Mouse (Mus musculus): ENCODE results near the gene Hbq1b. TPM values are rescaled to one million over a fixed set of nuclear protein-coding genes. Genes with fewer than 3 reads are reported as not detected.

Hbq1b gene
- polyA plus RNA-seq, 1 experiment from 2014 or later, result 158 TPM

GRCm38 (mm10) chr11:32245614-32246013 lies 41.2 kb upstream of the Hbq1b start:
- 27% methylated on average over 6 of the region's 6 CpGs for WGBS (ENCODE audit: insufficient replicate concordance)
- Histone ChIP-seq H3K9ac (ENCODE audit: low read depth, low read length) (peak overlapping the region; percentile 73), H3K4me2 (ENCODE audit: low read depth, low read length) (peak overlapping the region; percentile 61), H3K27me3 (ENCODE audit: control insufficient read depth, insufficient read depth, low read depth, low read length) (no peaks in the 10 kb centered on the region), H3K9me3 (replicated peaks; ENCODE audit: control insufficient read depth, low read length) (no peaks in the 10 kb centered on the region), H3K4me1 (ENCODE audit: control insufficient read depth, low read depth, low read length) (peaks cover 93% of the 10 kb centered on the region), H3K36me3 (ENCODE audit: control insufficient read depth, insufficient read depth) (peaks cover 22% of the 10 kb centered on the region), H3K27ac (ENCODE audit: low read length) (peak overlapping the region; percentile 99), H3K4me3 (ENCODE audit: low read depth, low read length) (peak overlapping the region; percentile 34)
- peak; percentile 97 for ATAC-seq (ENCODE audit: low read depth)

- Histone ChIP-seq H3K4me3 (ENCODE audit: low read depth, low read length) (peak overlapping the region; percentile 7; the same call in 1 of the 2 replicates), H3K4me2 (ENCODE audit: low read depth, low read length) (peak overlapping the region; percentile 6; the same call in 1 of the 2 replicates), H3K36me3 (ENCODE audit: control insufficient read depth, insufficient read depth) (peaks cover 19% of the 10 kb centered on the region), H3K4me1 (ENCODE audit: control insufficient read depth, low read depth, low read length) (peaks cover 91% of the 10 kb centered on the region), H3K9ac (ENCODE audit: low read depth, low read length) (peak overlapping the region; percentile 63), H3K9me3 (replicated peaks; ENCODE audit: control insufficient read depth, low read length) (no peaks in the 10 kb centered on the region), H3K27me3 (ENCODE audit: control insufficient read depth, insufficient read depth, low read depth, low read length) (no peaks in the 10 kb centered on the region), H3K27ac (ENCODE audit: low read length) (peak overlapping the region; percentile 96)
- ATAC-seq (ENCODE audit: low read depth), result no peak
Measured at GRCm38 (mm10) chr11:32247068-32247467, 39.7 kb upstream of the Hbq1b start.

- peak overlapping the region; percentile 55 for H3K9ac ChIP-seq (ENCODE audit: low read depth, low read length)
- H3K4me2 ChIP-seq (ENCODE audit: low read depth, low read length), result peak overlapping the region; percentile 25; the same call in 1 of the 2 replicates
- H3K4me1 ChIP-seq (ENCODE audit: control insufficient read depth, low read depth, low read length), result peaks cover 87% of the 10 kb centered on the region
- ATAC-seq (ENCODE audit: low read depth), result no peak
- no peaks in the 10 kb centered on the region for H3K27me3 ChIP-seq (ENCODE audit: control insufficient read depth, insufficient read depth, low read depth, low read length)
- peaks cover 19% of the 10 kb centered on the region for H3K36me3 ChIP-seq (ENCODE audit: control insufficient read depth, insufficient read depth)
- H3K27ac ChIP-seq (ENCODE audit: low read length), result peak overlapping the region; percentile 96
- 57% methylated on average over 3 of the region's 3 CpGs for WGBS (ENCODE audit: insufficient replicate concordance)
- no peak overlapping the region for H3K4me3 ChIP-seq (ENCODE audit: low read depth, low read length)
- no peaks in the 10 kb centered on the region for H3K9me3 ChIP-seq (replicated peaks; ENCODE audit: control insufficient read depth, low read length)
Measured at GRCm38 (mm10) chr11:32248350-32248749, 38.4 kb upstream of the Hbq1b start.

GRCm38 (mm10) chr11:32250880-32251763 lies 35.6 kb upstream of the Hbq1b start:
- Histone ChIP-seq H3K9me3 (replicated peaks; ENCODE audit: control insufficient read depth, low read length) (no peaks in the 10 kb centered on the region), H3K4me1 (ENCODE audit: control insufficient read depth, low read depth, low read length) (peaks cover 85% of the 10 kb centered on the region), H3K27me3 (ENCODE audit: control insufficient read depth, insufficient read depth, low read depth, low read length) (no peaks in the 10 kb centered on the region), H3K4me2 (ENCODE audit: low read depth, low read length) (peak overlapping the region; percentile 43), H3K27ac (ENCODE audit: low read length) (peak overlapping the region; percentile 97), H3K9ac (ENCODE audit: low read depth, low read length) (peak overlapping the region; percentile 68), H3K4me3 (ENCODE audit: low read depth, low read length) (peak overlapping the region; percentile 26; the same call in 1 of the 2 replicates), H3K36me3 (ENCODE audit: control insufficient read depth, insufficient read depth) (peaks cover 25% of the 10 kb centered on the region)
- WGBS (ENCODE audit: insufficient replicate concordance), result 52% methylated on average over 8 of the region's 8 CpGs
- peak; percentile 98 for ATAC-seq (ENCODE audit: low read depth)

GRCm38 (mm10) chr11:32253121-32253520 lies 33.6 kb upstream of the Hbq1b start:
- H3K9ac ChIP-seq (ENCODE audit: low read depth, low read length), result peak overlapping the region; percentile 7

GRCm38 (mm10) chr11:32256146-32256545 lies 30.6 kb upstream of the Hbq1b start:
- Histone ChIP-seq H3K27me3 (ENCODE audit: control insufficient read depth, insufficient read depth, low read depth, low read length) (no peaks in the 10 kb centered on the region), H3K9ac (ENCODE audit: low read depth, low read length) (peak overlapping the region; percentile 69), H3K9me3 (replicated peaks; ENCODE audit: control insufficient read depth, low read length) (no peaks in the 10 kb centered on the region), H3K36me3 (ENCODE audit: control insufficient read depth, insufficient read depth) (peaks cover 12% of the 10 kb centered on the region), H3K4me2 (ENCODE audit: low read depth, low read length) (peak overlapping the region; percentile 50), H3K4me3 (ENCODE audit: low read depth, low read length) (peak overlapping the region; percentile 15; the same call in 1 of the 2 replicates), H3K4me1 (ENCODE audit: control insufficient read depth, low read depth, low read length) (peaks cover 63% of the 10 kb centered on the region), H3K27ac (ENCODE audit: low read length) (peak overlapping the region; percentile 97)
- 19% methylated on average over 1 of the region's 1 CpGs for WGBS (ENCODE audit: insufficient replicate concordance)
- ATAC-seq (ENCODE audit: low read depth), result peak; percentile 99

More at GRCm38 (mm10) chr11:32253121-32253520, 33.6 kb upstream of the Hbq1b start:
- Histone ChIP-seq H3K36me3 (ENCODE audit: control insufficient read depth, insufficient read depth) (peaks cover 19% of the 10 kb centered on the region), H3K4me3 (ENCODE audit: low read depth, low read length) (no peak overlapping the region), H3K27me3 (ENCODE audit: control insufficient read depth, insufficient read depth, low read depth, low read length) (no peaks in the 10 kb centered on the region), H3K27ac (ENCODE audit: low read length) (peak overlapping the region; percentile 97), H3K4me2 (ENCODE audit: low read depth, low read length) (no peak overlapping the region), H3K4me1 (ENCODE audit: control insufficient read depth, low read depth, low read length) (peaks cover 80% of the 10 kb centered on the region), H3K9me3 (replicated peaks; ENCODE audit: control insufficient read depth, low read length) (no peaks in the 10 kb centered on the region)
- 94% methylated on average over 1 of the region's 1 CpGs for WGBS (ENCODE audit: insufficient replicate concordance)
- ATAC-seq (ENCODE audit: low read depth), result no peak

- 40% methylated on average over 3 of the region's 3 CpGs for WGBS (ENCODE audit: insufficient replicate concordance)
- H3K27me3 ChIP-seq (ENCODE audit: control insufficient read depth, insufficient read depth, low read depth, low read length), result no peaks in the 10 kb centered on the region
- H3K9ac ChIP-seq (ENCODE audit: low read depth, low read length), result peak overlapping the region; percentile 69
- peak overlapping the region; percentile 44 for H3K4me2 ChIP-seq (ENCODE audit: low read depth, low read length)
- ATAC-seq (ENCODE audit: low read depth), result no peak; the same call in 1 of the 2 replicates
- H3K36me3 ChIP-seq (ENCODE audit: control insufficient read depth, insufficient read depth), result peaks cover 12% of the 10 kb centered on the region
- H3K9me3 ChIP-seq (replicated peaks; ENCODE audit: control insufficient read depth, low read length), result no peaks in the 10 kb centered on the region
- peaks cover 59% of the 10 kb centered on the region for H3K4me1 ChIP-seq (ENCODE audit: control insufficient read depth, low read depth, low read length)
- peak overlapping the region; percentile 2; the same call in 1 of the 2 replicates for H3K4me3 ChIP-seq (ENCODE audit: low read depth, low read length)
- peak overlapping the region; percentile 97 for H3K27ac ChIP-seq (ENCODE audit: low read length)
Measured at GRCm38 (mm10) chr11:32256566-32256965, 30.2 kb upstream of the Hbq1b start.

GRCm38 (mm10) chr11:32262674-32263415 lies 23.9 kb upstream of the Hbq1b start:
- Histone ChIP-seq H3K27ac (ENCODE audit: low read length) (peak overlapping the region; percentile 81), H3K9ac (ENCODE audit: low read depth, low read length) (peak overlapping the region; percentile 40; the same call in 1 of the 2 replicates), H3K9me3 (replicated peaks; ENCODE audit: control insufficient read depth, low read length) (no peaks in the 10 kb centered on the region), H3K4me3 (ENCODE audit: low read depth, low read length) (no peak overlapping the region), H3K4me1 (ENCODE audit: control insufficient read depth, low read depth, low read length) (peaks cover 47% of the 10 kb centered on the region), H3K36me3 (ENCODE audit: control insufficient read depth, insufficient read depth) (peaks cover 5% of the 10 kb centered on the region; the same call in 1 of the 2 replicates), H3K4me2 (ENCODE audit: low read depth, low read length) (no peak overlapping the region), H3K27me3 (ENCODE audit: control insufficient read depth, insufficient read depth, low read depth, low read length) (no peaks in the 10 kb centered on the region)
- ATAC-seq (ENCODE audit: low read depth), result no peak
- WGBS (ENCODE audit: insufficient replicate concordance), result 81% methylated on average over 10 of the region's 10 CpGs

Data from liver, embryonic 16.5 days (tissue).